Mouse (Mus musculus) cerebellum, postnatal 10 days (tissue): ENCODE data around the gene Frg2f1.
A peak's percentile ranks its signal among the peaks of the same experiment; 100 is the strongest.

Experiments
- DNase-seq, 2 experiments: peaks; one replicate each; pipeline ENCODE4 v3.0.0; 2021; ENCODE audit warnings: mixed read lengths in 2 of 2

The Frg2f1 gene

DNA sequence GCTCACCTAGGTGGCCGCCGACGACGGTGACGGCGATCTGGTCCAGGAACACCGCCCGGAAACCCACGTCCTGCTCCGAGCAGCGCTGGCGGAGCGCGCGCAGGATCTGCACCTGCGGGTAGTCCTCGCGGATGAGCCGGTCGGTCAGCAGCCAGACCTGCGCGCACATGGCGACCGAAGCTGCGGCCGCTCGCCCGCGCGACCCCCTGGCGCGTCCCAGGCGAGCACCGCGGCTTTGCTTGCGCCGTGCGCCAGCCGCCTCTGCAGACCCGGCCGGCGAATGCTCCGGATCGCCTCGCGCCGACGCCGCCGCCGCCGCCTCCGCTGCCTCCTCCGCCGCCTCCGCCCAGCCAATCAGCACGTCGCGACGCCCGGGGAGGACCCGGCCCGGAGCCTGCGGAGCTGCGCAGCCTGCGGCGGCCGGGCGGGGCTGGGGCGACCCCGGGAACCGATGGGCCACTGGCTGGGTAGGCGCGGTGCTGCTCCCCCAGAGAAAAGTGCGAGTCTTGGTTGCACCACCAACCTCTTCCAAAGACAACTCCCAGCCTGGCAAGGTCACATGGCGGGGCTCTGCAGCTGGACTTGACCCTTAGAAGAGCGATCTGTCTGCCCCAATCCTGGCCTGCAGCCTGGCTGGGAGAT lies 46.9 kb downstream of the Frg2f1 start, which contains the start of gene Rimkla:
TSS of gene Rimkla (minus strand) at position 338 of the 642 bp plus-strand sequence.
- peak; percentile 84 to 88 for DNase-seq

DNA sequence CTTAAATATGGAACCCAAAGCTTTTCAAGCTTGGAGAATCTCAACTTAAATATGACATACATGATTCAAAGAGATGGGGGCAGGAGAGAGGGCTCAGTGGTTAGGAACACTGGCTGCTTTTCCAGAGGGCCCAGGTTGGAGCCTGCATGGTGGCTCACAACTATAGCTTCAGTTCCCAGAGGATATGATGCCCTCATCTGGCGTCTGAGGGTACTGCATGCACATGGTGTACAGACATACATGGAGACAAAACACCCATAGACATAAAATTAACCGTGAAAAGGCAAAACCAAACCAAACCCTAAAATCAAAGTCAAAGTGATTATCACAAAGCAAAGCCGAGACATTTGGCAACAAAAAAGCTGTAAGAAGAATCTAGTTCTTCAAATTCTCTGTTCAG lies 48.5 kb downstream of the Frg2f1 start:
- peak; percentile 86 to 91 for DNase-seq

DNA sequence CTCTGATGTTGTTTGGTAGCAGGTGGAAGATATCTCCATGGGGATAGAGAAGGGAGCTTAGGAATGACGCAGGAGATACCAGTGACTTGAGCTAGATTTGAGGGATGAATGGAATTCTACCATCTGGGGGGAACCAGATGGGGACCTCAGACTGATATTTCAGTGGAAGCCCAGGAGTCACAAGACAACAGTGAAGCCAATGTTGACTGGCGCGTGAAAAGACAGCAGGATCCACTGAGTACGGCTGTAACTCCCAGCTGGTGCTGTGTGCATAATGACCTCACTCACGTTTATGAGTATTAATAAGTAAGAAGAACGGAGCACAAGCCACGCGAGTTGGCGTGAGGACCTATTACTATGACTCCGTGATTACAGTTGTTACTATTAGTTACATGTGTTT lies 49.7 kb downstream of the Frg2f1 start:
- peak; percentile 65 to 70 for DNase-seq

DNA sequence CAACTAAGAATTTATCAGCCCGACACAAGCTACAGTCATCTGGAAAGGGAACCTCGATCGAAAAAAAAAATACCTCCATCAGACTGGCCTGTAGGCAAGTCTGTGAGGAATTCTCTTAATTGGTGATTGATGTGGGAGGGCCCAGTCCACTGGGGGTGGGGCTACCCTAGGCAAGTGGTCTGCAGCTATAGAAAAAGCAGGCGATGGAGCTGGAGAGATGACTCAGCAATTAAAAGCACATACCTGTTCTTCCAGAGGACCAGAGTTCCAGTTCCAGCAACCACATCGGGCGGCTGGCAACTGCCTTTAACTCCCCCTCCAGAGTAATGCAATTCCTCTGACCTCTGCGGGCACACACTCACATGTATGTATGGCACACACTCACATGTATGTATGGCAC lies 54.4 kb downstream of the Frg2f1 start:
- DNase-seq: no peak

DNA sequence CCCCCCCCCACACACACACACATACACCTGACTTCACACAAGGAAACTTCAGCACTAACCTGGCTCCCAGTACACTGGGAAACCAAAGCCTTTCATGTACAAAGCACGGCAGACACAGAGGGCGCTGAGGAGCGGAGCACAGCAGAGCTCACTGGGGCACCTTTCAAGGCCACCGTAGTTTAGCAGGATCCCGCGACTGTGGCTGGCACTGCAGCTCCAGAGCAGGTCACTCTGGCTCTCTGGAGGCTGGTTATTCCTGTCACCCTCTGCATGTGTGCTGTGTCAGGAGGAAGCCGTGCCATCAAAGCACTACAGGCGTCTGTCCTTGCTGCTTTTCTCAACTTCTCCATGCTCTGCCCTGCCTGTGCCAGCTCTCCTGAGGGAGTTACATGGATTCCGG lies 56.3 kb downstream of the Frg2f1 start:
- no peak for DNase-seq
